Mouse (Mus musculus): ENCODE measurements around the gene Thap8. TPM values are rescaled to one million over a fixed set of nuclear protein-coding genes. Genes with fewer than 3 reads are reported as not detected.
"Not testable (repeated sequence)": the region's sequence is repeated elsewhere in the genome, so short reads cannot be mapped to it uniquely, and the experiment has no call there.

Thap8 gene
- total and polyA plus RNA-seq, 2 experiments, result not detected

GRCm38 (mm10) chr7:30234276-30234858 is 45.5 kb upstream of the Thap8 start:
- DNase-seq (ENCODE audit: extremely low read depth, low read depth, low spot score), result peak; percentile 97
- TF ChIP-seq CTCF (IDR thresholded peaks at IDR 0.05; ENCODE audit: low read depth, low read length), result no peak
- H3K27me3 ChIP-seq (ENCODE audit: control insufficient read depth, insufficient read depth, low read length), result no peaks in the 10 kb centered on the region
- H3K4me1 ChIP-seq (ENCODE audit: control insufficient read depth, insufficient read depth, low read length), result peaks cover 13% of the 10 kb centered on the region
- H3K4me3 ChIP-seq (ENCODE audit: insufficient read depth, low read depth, low read length), result no peak overlapping the region
- no peak overlapping the region for H3K9ac ChIP-seq (ENCODE audit: low read depth, low read length)
- H3K36me3 ChIP-seq (ENCODE audit: control insufficient read depth, insufficient read depth, low read length), result no peaks in the 10 kb centered on the region
- no peaks in the 10 kb centered on the region for H3K79me2 ChIP-seq (ENCODE audit: control insufficient read depth, insufficient read depth, low read length)
- peak overlapping the region; percentile 78 for H3K27ac ChIP-seq (replicated peaks; ENCODE audit: insufficient read depth, low read depth, low read length)
- WGBS, result 29% methylated on average over 15 of the region's 15 CpGs

DNA sequence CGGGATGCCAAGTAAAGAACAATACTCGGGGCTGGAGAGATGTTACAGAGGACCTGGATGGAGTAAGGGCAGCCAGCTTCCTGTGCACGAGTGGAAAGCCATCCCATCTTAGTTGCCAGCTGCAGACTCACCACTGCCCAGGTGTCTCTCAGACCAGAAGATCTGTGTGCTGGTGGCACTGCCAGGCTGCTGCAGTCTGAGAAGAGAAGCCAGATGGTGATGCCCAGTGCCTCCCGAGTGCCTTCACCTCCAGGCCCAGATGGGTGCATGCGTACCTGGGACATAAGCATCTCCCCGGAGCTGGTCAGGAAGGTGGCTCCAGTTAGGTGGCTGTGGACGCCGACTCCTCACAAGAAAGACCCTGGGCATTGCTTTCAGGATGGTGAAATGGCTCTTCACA is 44.8 kb upstream of the Thap8 start:
- no peak overlapping the region for H3K9ac ChIP-seq (ENCODE audit: low read depth, low read length)
- TF ChIP-seq POLR2A (IDR thresholded peaks at IDR 0.05; ENCODE audit: extremely low read depth, insufficient read depth, low read length) (no peak), CTCF (IDR thresholded peaks at IDR 0.05; ENCODE audit: low read depth, low read length) (no peak)
- H3K79me2 ChIP-seq (ENCODE audit: control insufficient read depth, insufficient read depth, low read length), result no peaks in the 10 kb centered on the region
- no peaks in the 10 kb centered on the region for H3K36me3 ChIP-seq (ENCODE audit: control insufficient read depth, insufficient read depth, low read length)
- no peak overlapping the region for H3K4me3 ChIP-seq (ENCODE audit: insufficient read depth, low read depth, low read length)
- WGBS, result 83% methylated on average over 8 of the region's 8 CpGs
- no peak for DNase-seq (ENCODE audit: extremely low read depth, low read depth, low spot score)
- H3K27ac ChIP-seq (replicated peaks; ENCODE audit: insufficient read depth, low read depth, low read length), result peak overlapping the region; percentile 37
- H3K27me3 ChIP-seq (ENCODE audit: control insufficient read depth, insufficient read depth, low read length), result no peaks in the 10 kb centered on the region
- H3K4me1 ChIP-seq (ENCODE audit: control insufficient read depth, insufficient read depth, low read length), result peaks cover 13% of the 10 kb centered on the region

GRCm38 (mm10) chr7:30235625-30236024 is 44.3 kb upstream of the Thap8 start, which contains the start of gene Ovol3:
Gene Ovol3, minus strand, starts transcription at chr7:30235725.
- no peak for DNase-seq (ENCODE audit: extremely low read depth, low read depth, low spot score)
- TF ChIP-seq CTCF (IDR thresholded peaks at IDR 0.05; ENCODE audit: low read depth, low read length) (no peak), POLR2A (IDR thresholded peaks at IDR 0.05; ENCODE audit: extremely low read depth, insufficient read depth, low read length) (no peak)
- Histone ChIP-seq H3K36me3 (ENCODE audit: control insufficient read depth, insufficient read depth, low read length) (no peaks in the 10 kb centered on the region), H3K27ac (replicated peaks; ENCODE audit: insufficient read depth, low read depth, low read length) (peak within 1 kb of the TSS; percentile 37), H3K9ac (ENCODE audit: low read depth, low read length) (no peak within 1 kb of the TSS), H3K27me3 (ENCODE audit: control insufficient read depth, insufficient read depth, low read length) (no peaks in the 10 kb centered on the region), H3K4me3 (ENCODE audit: insufficient read depth, low read depth, low read length) (no peak within 1 kb of the TSS), H3K79me2 (ENCODE audit: control insufficient read depth, insufficient read depth, low read length) (no peaks in the 10 kb centered on the region), H3K4me1 (ENCODE audit: control insufficient read depth, insufficient read depth, low read length) (peaks cover 13% of the 10 kb centered on the region)
- 90% methylated on average over 4 of the region's 4 CpGs for WGBS

GRCm38 (mm10) chr7:30237374-30237773 is 42.5 kb upstream of the Thap8 start:
- not testable (repeated sequence) for H3K27me3 ChIP-seq (ENCODE audit: control insufficient read depth, insufficient read depth, low read length); H3K4me3 ChIP-seq (ENCODE audit: insufficient read depth, low read depth, low read length); H3K27ac ChIP-seq (replicated peaks; ENCODE audit: insufficient read depth, low read depth, low read length); H3K79me2 ChIP-seq (ENCODE audit: control insufficient read depth, insufficient read depth, low read length); H3K36me3 ChIP-seq (ENCODE audit: control insufficient read depth, insufficient read depth, low read length); H3K9ac ChIP-seq (ENCODE audit: low read depth, low read length); DNase-seq (ENCODE audit: extremely low read depth, low read depth, low spot score)
- 81% methylated on average over 3 of the region's 3 CpGs for WGBS
- peaks cover 13% of the 10 kb centered on the region for H3K4me1 ChIP-seq (ENCODE audit: control insufficient read depth, insufficient read depth, low read length)

- no peaks in the 10 kb centered on the region for H3K27me3 ChIP-seq (ENCODE audit: control insufficient read depth, insufficient read depth, low read length)
- no peaks in the 10 kb centered on the region for H3K36me3 ChIP-seq (ENCODE audit: control insufficient read depth, insufficient read depth, low read length)
- H3K27ac ChIP-seq (replicated peaks; ENCODE audit: insufficient read depth, low read depth, low read length), result peak overlapping the region; percentile 1; the same call in 1 of the 2 replicates
- TF ChIP-seq POLR2A (IDR thresholded peaks at IDR 0.05; ENCODE audit: extremely low read depth, insufficient read depth, low read length), result no peak
- no peaks in the 10 kb centered on the region for H3K79me2 ChIP-seq (ENCODE audit: control insufficient read depth, insufficient read depth, low read length)
- 50% methylated on average over 12 of the region's 12 CpGs for WGBS
- no peak overlapping the region for H3K9ac ChIP-seq (ENCODE audit: low read depth, low read length)
- DNase-seq (ENCODE audit: extremely low read depth, low read depth, low spot score), result peak; percentile 61
- no peak overlapping the region for H3K4me3 ChIP-seq (ENCODE audit: insufficient read depth, low read depth, low read length)
- peaks cover 5% of the 10 kb centered on the region for H3K4me1 ChIP-seq (ENCODE audit: control insufficient read depth, insufficient read depth, low read length)
Measured at GRCm38 (mm10) chr7:30251956-30252954, 27.6 kb upstream of the Thap8 start.

DNA sequence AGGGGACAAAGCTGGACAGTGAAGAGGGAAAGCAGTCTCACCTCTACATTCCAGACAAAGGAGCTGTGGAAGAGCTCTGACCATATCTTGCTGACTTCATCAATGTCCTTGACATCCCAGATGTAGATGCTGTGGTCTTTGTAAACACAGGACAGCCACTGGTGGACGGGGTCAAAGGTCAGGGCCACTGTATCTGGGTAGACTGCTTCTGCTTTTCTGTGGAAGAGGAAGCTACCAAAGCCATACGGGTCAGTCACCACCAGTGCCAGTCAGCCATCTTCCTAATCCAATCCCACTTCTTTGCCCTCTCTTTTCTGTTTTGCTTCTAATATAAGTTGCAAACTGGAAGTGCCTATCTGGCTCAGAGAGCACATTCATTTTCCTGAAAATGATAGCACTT is 14.9 kb upstream of the Thap8 start:
- Histone ChIP-seq H3K79me2 (ENCODE audit: control insufficient read depth, insufficient read depth, low read length) (no peaks in the 10 kb centered on the region), H3K27me3 (ENCODE audit: control insufficient read depth, insufficient read depth, low read length) (no peaks in the 10 kb centered on the region), H3K27ac (replicated peaks; ENCODE audit: insufficient read depth, low read depth, low read length) (no peak overlapping the region), H3K4me1 (ENCODE audit: control insufficient read depth, insufficient read depth, low read length) (no peaks in the 10 kb centered on the region), H3K36me3 (ENCODE audit: control insufficient read depth, insufficient read depth, low read length) (no peaks in the 10 kb centered on the region), H3K9ac (ENCODE audit: low read depth, low read length) (no peak overlapping the region), H3K4me3 (ENCODE audit: insufficient read depth, low read depth, low read length) (no peak overlapping the region)
- 40% methylated on average over 2 of the region's 2 CpGs for WGBS
- no peak for TF ChIP-seq POLR2A (IDR thresholded peaks at IDR 0.05; ENCODE audit: extremely low read depth, insufficient read depth, low read length)
- no peak for TF ChIP-seq CTCF (IDR thresholded peaks at IDR 0.05; ENCODE audit: low read depth, low read length)
- DNase-seq (ENCODE audit: extremely low read depth, low read depth, low spot score), result peak; percentile 13
